8 mouse cellular contexts compared by ENCODE assay signal in genomic region chr19:44282534-44283156, GRCm38 (mm10). TPM values are rescaled to one million over a fixed set of nuclear protein-coding genes. Genes with fewer than 3 reads are reported as not detected.
DNase-seq lines count a peak whose midpoint lies in the region; ATAC-seq lines count a peak whose summit lies in the region.

No protein-coding gene starts in this region.

- no peaks in the 10 kb centered on the region for H3K27me3 ChIP-seq in forebrain, embryonic 14.5 days (replicated peaks; ENCODE audit: control insufficient read depth, insufficient read depth, low read length)
- H3K27me3 ChIP-seq in liver, embryonic 15.5 days = no peaks in the 10 kb centered on the region
- no peaks in the 10 kb centered on the region for H3K27me3 ChIP-seq in stomach, embryonic 16.5 days (ENCODE audit: control insufficient read depth, insufficient read depth, low read length)

- DNase-seq in retina, postnatal 1 day = peak; percentile 73
- no peak for DNase-seq in retina, embryonic 14.5 days (ENCODE audit: low spot score)
- DNase-seq in forebrain, embryonic 14.5 days (ENCODE audit: low spot score) = peak; percentile 44
- DNase-seq in urinary bladder, postnatal 4 days (ENCODE audit: low spot score in 2 of 2) = no peak
- no peak for DNase-seq in frontal cortex, postnatal 36 days (ENCODE audit: low spot score in 2 of 2)
- no peak for DNase-seq in kidney, adult 8-10 months

- H3K4me1 ChIP-seq in forebrain, embryonic 14.5 days (ENCODE audit: control insufficient read depth, insufficient read depth, low read length) = peaks cover 30% of the 10 kb centered on the region
- H3K4me1 ChIP-seq in liver, embryonic 15.5 days (replicated peaks) = peaks cover 75% of the 10 kb centered on the region
- peaks cover 53% of the 10 kb centered on the region for H3K4me1 ChIP-seq in stomach, embryonic 16.5 days (ENCODE audit: control insufficient read depth, insufficient read depth, low read length)

- H3K36me3 ChIP-seq in forebrain, embryonic 14.5 days (ENCODE audit: control insufficient read depth, insufficient read depth, low read length) = no peaks in the 10 kb centered on the region
- no peaks in the 10 kb centered on the region for H3K36me3 ChIP-seq in liver, embryonic 15.5 days (replicated peaks)
- no peaks in the 10 kb centered on the region for H3K36me3 ChIP-seq in stomach, embryonic 16.5 days (ENCODE audit: control insufficient read depth, insufficient read depth, low read length)

- no peak for ATAC-seq in forebrain, embryonic 14.5 days
- ATAC-seq in liver, embryonic 15.5 days (ENCODE audit: insufficient read depth) = no peak
- no peak for ATAC-seq in stomach, embryonic 16.5 days (ENCODE audit: insufficient read depth, low FRiP score)

- H3K9me3 ChIP-seq in forebrain, embryonic 14.5 days (replicated peaks; ENCODE audit: control insufficient read depth, low read length) = no peaks in the 10 kb centered on the region
- H3K9me3 ChIP-seq in liver, embryonic 15.5 days (replicated peaks) = no peaks in the 10 kb centered on the region
- no peaks in the 10 kb centered on the region for H3K9me3 ChIP-seq in stomach, embryonic 16.5 days (replicated peaks; ENCODE audit: control insufficient read depth, low read length)

- H3K27ac ChIP-seq in forebrain, embryonic 14.5 days (ENCODE audit: low read depth, low read length) = peak overlapping the region; percentile 95
- H3K27ac ChIP-seq in liver, embryonic 15.5 days (replicated peaks) = peak overlapping the region; percentile 95
- H3K27ac ChIP-seq in stomach, embryonic 16.5 days (ENCODE audit: low read length) = peak overlapping the region; percentile 99

- H3K4me2 ChIP-seq in forebrain, embryonic 14.5 days (ENCODE audit: low read length) = no peak overlapping the region
- peak overlapping the region; percentile 94 for H3K4me2 ChIP-seq in liver, embryonic 15.5 days
- H3K4me2 ChIP-seq in stomach, embryonic 16.5 days (ENCODE audit: low read depth, low read length) = no peak overlapping the region; the same call in 1 of the 2 replicates

- H3K4me3 ChIP-seq in forebrain, embryonic 14.5 days (ENCODE audit: low read depth, low read length) = no peak overlapping the region
- H3K4me3 ChIP-seq in liver, embryonic 15.5 days (replicated peaks) = no peak overlapping the region
- H3K4me3 ChIP-seq in stomach, embryonic 16.5 days (replicated peaks; ENCODE audit: low read length) = no peak overlapping the region

- H3K9ac ChIP-seq in forebrain, embryonic 14.5 days (ENCODE audit: low read length) = no peak overlapping the region
- peak overlapping the region; percentile 30; the same call in 1 of the 2 replicates for H3K9ac ChIP-seq in liver, embryonic 15.5 days
- H3K9ac ChIP-seq in stomach, embryonic 16.5 days (ENCODE audit: low read length) = 0 out of 2 replicates have a peak overlapping the region, but pooled peaks have one; percentile 1

- 22% methylated on average over 9 of the region's 9 CpGs for WGBS in forebrain, embryonic 14.5 days
- WGBS in liver, embryonic 15.5 days (ENCODE audit: insufficient replicate concordance) = 16% methylated on average over 9 of the region's 9 CpGs
- WGBS in stomach, embryonic 16.5 days = 30% methylated on average over 9 of the region's 9 CpGs

RNA-seq across cellular contexts. Expression of gene Scd2, which starts 10.8 kb away (rescaled TPM):
- polyA plus RNA-seq in forebrain, embryonic 14.5 days (2014; fragmentation: Nextera tagmentation; extraction: Ambion mirVana) = 220 and 266 TPM in 2 replicates
- 108 and 124 TPM in 2 replicates for polyA plus RNA-seq in liver, embryonic 15.5 days (2015; fragmentation: Nextera tagmentation; extraction: Ambion mirVana)
- polyA plus RNA-seq in stomach, embryonic 16.5 days (2015; fragmentation: Nextera tagmentation; extraction: Ambion mirVana) = 329 and 336 TPM in 2 replicates

RNA-seq across cellular contexts. Expression of gene Scd4, which starts 50.2 kb away (rescaled TPM):
- 0.10 and 0.42 TPM in 2 replicates for polyA plus RNA-seq in forebrain, embryonic 14.5 days (2014; fragmentation: Nextera tagmentation; extraction: Ambion mirVana)
- 0.03 TPM in 1 of 2 replicates, not detected in the other for polyA plus RNA-seq in liver, embryonic 15.5 days (2015; fragmentation: Nextera tagmentation; extraction: Ambion mirVana)
- 0.14 and 0.39 TPM in 2 replicates for polyA plus RNA-seq in stomach, embryonic 16.5 days (2015; fragmentation: Nextera tagmentation; extraction: Ambion mirVana)

Comparison
In these comparisons a context has a peak if more than half of its experiments do, and no peak if none do; other contexts are left out.
1. DNase-seq: peak in retina, postnatal 1 day (single experiment) and forebrain, embryonic 14.5 days (single experiment); none in retina, embryonic 14.5 days (single experiment), urinary bladder, postnatal 4 days (0 of 2), frontal cortex, postnatal 36 days (0 of 2) and kidney, adult 8-10 months (0 of 2).
2. Peak in every context shown above with its lines, with median percentiles within 50 percentile points of each other: H3K27ac ChIP-seq.